Mouse (Mus musculus) MEL (cell line): ENCODE results near the gene Map7. TPM values are rescaled to one million over a fixed set of nuclear protein-coding genes. Genes with fewer than 3 reads are reported as not detected.
A peak's percentile ranks its signal among the peaks of the same experiment; 100 is the strongest.

Experiments used
- DNase-seq: peaks from one replicate; pipeline ENCODE4 v3.0.0; 2011; ENCODE audit warnings: low read depth, low spot score
- H3K27ac ChIP-seq: 2 replicates; pipeline ENCODE4 v1.5.1; 2012; ENCODE audit warnings: low read depth, mild to moderate bottlenecking, control low read depth, low read length, moderate library complexity; ENCODE audit not compliant: control insufficient read depth
- H3K27me3 ChIP-seq, 2 experiments: fragments of 150-350 bp in 1 of 2; sonication (generic) in 1 of 2; 2 replicates each; pipeline ENCODE4 v1.6.1; 2012; ENCODE audit warnings: low read length in 2 of 2, mild to moderate bottlenecking in 2 of 2, improper control_type of control experiment in 1 of 2, moderate library complexity in 1 of 2; ENCODE audit not compliant: insufficient read depth in 2 of 2, control insufficient read depth in 1 of 2
- H3K36me3 ChIP-seq, 2 experiments: 2 replicates each; pipeline ENCODE4 v1.6.1; 2012 to 2014; ENCODE audit warnings: low read length in 2 of 2, improper control_type of control experiment in 1 of 2, inconsistent platforms in 1 of 2, mild to moderate bottlenecking in 1 of 2; ENCODE audit not compliant: insufficient read depth in 2 of 2, control insufficient read depth in 1 of 2
- H3K4me1 ChIP-seq, 2 experiments: fragments of 150-350 bp in 1 of 2; sonication (generic) in 1 of 2; 2 replicates each; pipeline ENCODE4 v1.6.1; 2012; ENCODE audit warnings: low read length in 2 of 2, improper control_type of control experiment in 1 of 2, mild to moderate bottlenecking in 1 of 2; ENCODE audit not compliant: insufficient read depth in 2 of 2, control insufficient read depth in 1 of 2
- H3K4me3 ChIP-seq, 2 experiments: fragments of 150-350 bp in 1 of 2; sonication (generic) in 1 of 2; 2 replicates each; pipeline ENCODE4 v1.5.1; 2012; ENCODE audit warnings: low read depth in 2 of 2, low read length in 2 of 2, mild to moderate bottlenecking in 2 of 2, moderate library complexity in 2 of 2, control low read depth in 1 of 2, improper control_type of control experiment in 1 of 2; ENCODE audit not compliant: control insufficient read depth in 1 of 2, insufficient read depth in 1 of 2
- H3K79me2 ChIP-seq: 2 replicates; pipeline ENCODE4 v1.6.1; 2012; ENCODE audit warnings: mild to moderate bottlenecking, low read length, moderate library complexity; ENCODE audit not compliant: control insufficient read depth, poor library complexity, insufficient read depth
- H3K9ac ChIP-seq: 2 replicates; pipeline ENCODE4 v1.6.1; 2012; ENCODE audit warnings: low read depth, mild to moderate bottlenecking, control low read depth, low read length, moderate library complexity; ENCODE audit not compliant: control insufficient read depth, poor library complexity, severe bottlenecking
- H3K9me3 ChIP-seq: fragments of 150-350 bp; sonication (generic); replicated peaks from 2 replicates; pipeline ENCODE4 v1.6.1; 2012; ENCODE audit warnings: mild to moderate bottlenecking, low read length, improper control_type of control experiment, moderate library complexity; ENCODE audit not compliant: insufficient read depth
- BHLHE40 ChIP-seq: IDR thresholded peaks from 2 replicates; pipeline ENCODE4 v1.6.1; 2012; ENCODE audit warnings: low read depth, mild to moderate bottlenecking, inconsistent platforms, low read length, improper control_type of control experiment, borderline replicate concordance
- CHD1 ChIP-seq: IDR thresholded peaks from 2 replicates; pipeline ENCODE4 v1.6.1; 2012; ENCODE audit warnings: low read depth, mild to moderate bottlenecking, inconsistent platforms, low read length, improper control_type of control experiment
- CHD2 ChIP-seq: IDR thresholded peaks from 2 replicates; pipeline ENCODE4 v1.6.1; 2011; ENCODE audit warnings: low read length, improper control_type of control experiment
- CTCF ChIP-seq, 3 experiments: IDR thresholded peaks in 2 of 3; conservative IDR thresholded peaks in 1 of 3; 2 replicates each; pipeline ENCODE4 v1.5.1; 2011 to 2012; ENCODE audit warnings: low read length in 3 of 3, low read depth in 2 of 3, mild to moderate bottlenecking in 2 of 3, improper control_type of control experiment in 1 of 3, inconsistent platforms in 1 of 3, mixed read lengths in 1 of 3, moderate library complexity in 1 of 3; ENCODE audit not compliant: control insufficient read depth in 1 of 3, insufficient read depth in 1 of 3, poor library complexity in 1 of 3, severe bottlenecking in 1 of 3
- EP300 ChIP-seq, 2 experiments: IDR thresholded peaks; 2 replicates each; pipeline ENCODE4 v1.6.1; 2011; ENCODE audit warnings: improper control_type of control experiment in 2 of 2, low read length in 2 of 2, low read depth in 1 of 2, mild to moderate bottlenecking in 1 of 2
- GATA1 ChIP-seq: IDR thresholded peaks from 2 replicates; pipeline ENCODE4 v1.6.1; 2011; ENCODE audit warnings: low read depth, low read length, improper control_type of control experiment
- HCFC1 ChIP-seq: IDR thresholded peaks from 2 replicates; pipeline ENCODE4 v1.6.1; 2012; ENCODE audit warnings: low read depth, mild to moderate bottlenecking, inconsistent platforms, low read length, improper control_type of control experiment, moderate library complexity
- JUND ChIP-seq: IDR thresholded peaks from 2 replicates; pipeline ENCODE4 v1.6.1; 2011; ENCODE audit warnings: low read depth, mild to moderate bottlenecking, improper control_type of control experiment, low read length
- MXI1 ChIP-seq: IDR thresholded peaks from 2 replicates; pipeline ENCODE4 v1.6.1; 2011; ENCODE audit warnings: mild to moderate bottlenecking, low read depth, low read length, improper control_type of control experiment
- MYC ChIP-seq: IDR thresholded peaks from 2 replicates; pipeline ENCODE4 v1.6.1; 2011; ENCODE audit warnings: low read depth, mild to moderate bottlenecking, low read length, improper control_type of control experiment, moderate library complexity
- NELFE ChIP-seq: IDR thresholded peaks from 2 replicates; pipeline ENCODE4 v1.6.1; 2011; ENCODE audit warnings: low read depth, low read length, improper control_type of control experiment
- POLR2A ChIP-seq, 2 experiments: IDR thresholded peaks; 2 replicates each; pipeline ENCODE4 v1.6.1; 2011 to 2012; ENCODE audit warnings: low read length in 2 of 2, mild to moderate bottlenecking in 2 of 2, control low read depth in 1 of 2, improper control_type of control experiment in 1 of 2, low read depth in 1 of 2, moderate library complexity in 1 of 2; ENCODE audit not compliant: control insufficient read depth in 1 of 2, insufficient read depth in 1 of 2, poor library complexity in 1 of 2
- POLR2AphosphoS2 ChIP-seq: IDR thresholded peaks from 2 replicates; pipeline ENCODE4 v1.6.1; 2011; ENCODE audit warnings: low read length, improper control_type of control experiment
- TAL1 ChIP-seq: IDR thresholded peaks from 2 replicates; pipeline ENCODE4 v1.6.1; 2012; ENCODE audit warnings: mild to moderate bottlenecking, inconsistent platforms, low read length, moderate library complexity, mixed read lengths
- TCF12 ChIP-seq: IDR thresholded peaks from 2 replicates; pipeline ENCODE4 v1.6.1; 2014; ENCODE audit warnings: low read depth, mild to moderate bottlenecking, inconsistent platforms, low read length, improper control_type of control experiment, moderate library complexity
- UBTF ChIP-seq: IDR thresholded peaks from 2 replicates; pipeline ENCODE4 v1.6.1; 2012; ENCODE audit warnings: low read depth, mild to moderate bottlenecking, inconsistent platforms, low read length, improper control_type of control experiment, moderate library complexity, borderline replicate concordance; ENCODE audit not compliant: insufficient read depth
- USF1 ChIP-seq: IDR thresholded peaks from 2 replicates; pipeline ENCODE4 v1.6.1; 2014; ENCODE audit warnings: low read depth, mild to moderate bottlenecking, inconsistent platforms, low read length, improper control_type of control experiment, moderate library complexity
- ZC3H11A ChIP-seq: IDR thresholded peaks from 2 replicates; pipeline ENCODE4 v1.6.1; 2012; ENCODE audit warnings: low read depth, mild to moderate bottlenecking, inconsistent platforms, low read length, improper control_type of control experiment
- ZNF384 ChIP-seq: IDR thresholded peaks from 2 replicates; pipeline ENCODE4 v1.6.1; 2012; ENCODE audit warnings: low read depth, mild to moderate bottlenecking, inconsistent platforms, low read length, improper control_type of control experiment
- polyA plus RNA-seq, 2 experiments: library from polyadenylated mRNA; stranded (reverse) in 1 of 2; unstranded in 1 of 2; fragments of >175 nt in 1 of 2; fragments of >200 nt in 1 of 2; gene quantifications; 2 replicates each; pipeline versions ENCODE4 v1.2.1 to v1.2.4; 2012; ENCODE audit warnings: low replicate concordance in 2 of 2, low read depth in 1 of 2; ENCODE audit not compliant: insufficient read length in 2 of 2, insufficient read depth in 1 of 2, missing spikeins in 1 of 2
- total RNA-seq: library from RNA; depleted of rRNA; stranded (reverse); fragments of 300-350 nt; gene quantifications from 2 replicates; pipeline ENCODE4 v1.2.3, GENCODE M21; 2012

The Map7 gene
- total and polyA plus RNA-seq, 3 experiments, result 3.1 to 9.5 TPM; not detected in 1

GRCm38 (mm10) chr10:20148773-20149120, 476 bp downstream of the Map7 start:
- Histone ChIP-seq H3K9me3 (no peaks in the 10 kb centered on the region), H3K27ac (no peak overlapping the region), H3K4me3 (peak overlapping the region; percentile 65 to 83; a peak in 3 of 4 replicates), H3K4me1 (no peaks in the 10 kb centered on the region), H3K27me3 (peaks cover 2 to 5% of the 10 kb centered on the region in 2 experiments; a peak in 3 of 4 replicates), H3K9ac (peak overlapping the region; percentile 68), H3K79me2 (no peaks in the 10 kb centered on the region), H3K36me3 (no peaks in the 10 kb centered on the region)
- TF ChIP-seq CTCF (IDR thresholded peaks at IDR 0.05 in 2 of 3, conservative IDR thresholded peaks at IDR 0.05 in 1 of 3; ENCODE audit: control insufficient read depth in 1 of 3, insufficient read depth in 1 of 3, low read depth in 2 of 3, low read length in 3 of 3, poor library complexity in 1 of 3, severe bottlenecking in 1 of 3), result peak in 2 of 3 experiments; percentile 31 to 67; a peak in 5 of 6 replicates
- TF ChIP-seq TCF12, result no peak
- no peak for TF ChIP-seq TAL1
- DNase-seq, result peak; percentile 38

- Histone ChIP-seq H3K9ac (peak overlapping the region; percentile 48), H3K36me3 (no peaks in the 10 kb centered on the region), H3K27ac (no peak overlapping the region), H3K79me2 (no peaks in the 10 kb centered on the region), H3K27me3 (peaks cover 2 to 5% of the 10 kb centered on the region in 2 experiments; a peak in 3 of 4 replicates), H3K4me1 (no peaks in the 10 kb centered on the region), H3K4me3 (peak overlapping the region; percentile 77 to 83), H3K9me3 (no peaks in the 10 kb centered on the region)
- peak; percentile 40 for DNase-seq
- TF ChIP-seq POLR2AphosphoS2 (no peak), CHD1 (no peak), POLR2A (IDR thresholded peaks at IDR 0.05; ENCODE audit: control insufficient read depth in 1 of 2, insufficient read depth in 1 of 2, low read depth in 1 of 2, low read length in 2 of 2, poor library complexity in 1 of 2) (peak in 1 of 2 experiments; percentile 28; a peak in 1 of 4 replicates), USF1 (no peak)
These were observed 1.0 kb downstream of the Map7 start for GRCm38 (mm10) chr10:20149121-20149834.

- peak overlapping the region; percentile 77 to 83 for H3K4me3 ChIP-seq
These were observed 1.6 kb downstream of the Map7 start for GRCm38 (mm10) chr10:20149835-20150355.

More at GRCm38 (mm10) chr10:20149835-20150355, 1.6 kb downstream of the Map7 start:
- Histone ChIP-seq H3K27me3 (peaks cover 2 to 5% of the 10 kb centered on the region in 2 experiments; a peak in 3 of 4 replicates), H3K9me3 (no peaks in the 10 kb centered on the region), H3K36me3 (no peaks in the 10 kb centered on the region), H3K4me1 (no peaks in the 10 kb centered on the region), H3K27ac (no peak overlapping the region), H3K9ac (peak overlapping the region; percentile 48; the same call in 1 of the 2 replicates), H3K79me2 (no peaks in the 10 kb centered on the region)
- TF ChIP-seq TCF12 (no peak), MYC (no peak), ZC3H11A (no peak), HCFC1 (no peak), GATA1 (no peak), TAL1 (no peak), ZNF384 (no peak), NELFE (no peak), POLR2A (IDR thresholded peaks at IDR 0.05; ENCODE audit: control insufficient read depth in 1 of 2, insufficient read depth in 1 of 2, low read depth in 1 of 2, low read length in 2 of 2, poor library complexity in 1 of 2) (no peak), MXI1 (no peak), BHLHE40 (no peak), JUND (no peak), POLR2AphosphoS2 (no peak), EP300 (IDR thresholded peaks at IDR 0.05; ENCODE audit: low read depth in 1 of 2, low read length in 2 of 2) (no peak), CHD2 (no peak), CHD1 (no peak), UBTF (no peak)
- DNase-seq, result no peak
